Mouse (Mus musculus): ENCODE data around the gene Pakap.

GRCm38 (mm10) chr4:57934181-57934580 is 366.2 kb downstream of the Pakap start:
- TF ChIP-seq CTCF (IDR thresholded peaks at IDR 0.05; ENCODE audit: borderline replicate concordance, insufficient read depth, low read depth, low read length), result no peak
- TF ChIP-seq POLR2A (IDR thresholded peaks at IDR 0.05; ENCODE audit: borderline replicate concordance, insufficient read depth, low read length), result no peak

Data from cerebellum, adult 2 months (tissue).